Mouse (Mus musculus): ENCODE measurements around the gene Ttll13.

The Ttll13 gene

GRCm38 (mm10) chr7:80301522-80301921 is 55.3 kb downstream of the Ttll13 start:
- DNase-seq (ENCODE audit: low read depth in 1 of 2, low spot score in 2 of 2), result no peak

GRCm38 (mm10) chr7:80307766-80308165 is 61.6 kb downstream of the Ttll13 start:
- no peak for DNase-seq (ENCODE audit: low read depth in 1 of 2, low spot score in 2 of 2)

All from monocyte, adult 2 months (primary cell).